Mouse (Mus musculus): ENCODE measurements at regions not wholly inside any gene's neighbourhood (a gene's known extent, or its start where the extent isn't known, plus 50 kb on each side); places are given as distances from the start of the nearest gene placed in this dataset.

DNA sequence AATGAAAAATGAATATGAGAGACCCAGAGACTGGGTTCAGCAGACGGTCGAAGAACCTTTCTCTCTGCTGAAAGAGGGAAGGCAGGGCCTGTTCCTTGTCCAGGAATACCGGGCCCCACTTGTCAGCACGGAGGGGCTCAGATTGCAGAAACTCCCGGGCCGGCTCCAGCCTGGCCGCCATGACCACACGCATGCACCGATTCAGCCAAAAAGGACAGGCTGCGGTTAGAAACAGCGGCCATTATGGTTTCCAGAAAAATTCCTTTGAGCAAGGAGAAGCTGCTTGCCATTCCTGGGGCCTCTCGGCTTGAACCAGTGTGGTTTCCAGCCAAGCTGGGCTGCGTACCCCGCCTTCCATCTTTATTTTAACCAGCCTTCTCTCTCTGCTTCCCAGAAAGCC is 64.7 kb upstream of the Tnrc6c start:
- no peak for DNase-seq

DNA sequence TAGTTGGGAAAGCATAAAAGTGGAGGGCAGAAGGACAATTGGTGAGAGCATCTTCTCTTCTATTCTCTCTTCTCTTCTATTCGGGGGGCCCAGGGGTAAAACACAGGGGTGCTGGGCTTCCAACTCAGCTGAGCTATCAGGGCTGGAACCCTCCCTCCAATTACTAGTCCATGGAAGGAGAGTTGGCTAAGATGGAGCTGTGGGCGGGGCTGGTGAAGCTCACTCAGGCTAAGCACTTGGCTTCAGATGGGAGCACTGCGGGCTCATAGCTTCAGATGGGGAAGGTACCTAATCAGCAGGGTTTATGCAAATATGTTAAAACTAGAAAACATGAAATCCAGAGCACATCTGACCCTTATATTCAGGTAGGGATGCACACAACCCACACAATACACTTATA is 61.5 kb upstream of the Tnrc6c start:
- peak; percentile 51 to 55 for DNase-seq

DNA sequence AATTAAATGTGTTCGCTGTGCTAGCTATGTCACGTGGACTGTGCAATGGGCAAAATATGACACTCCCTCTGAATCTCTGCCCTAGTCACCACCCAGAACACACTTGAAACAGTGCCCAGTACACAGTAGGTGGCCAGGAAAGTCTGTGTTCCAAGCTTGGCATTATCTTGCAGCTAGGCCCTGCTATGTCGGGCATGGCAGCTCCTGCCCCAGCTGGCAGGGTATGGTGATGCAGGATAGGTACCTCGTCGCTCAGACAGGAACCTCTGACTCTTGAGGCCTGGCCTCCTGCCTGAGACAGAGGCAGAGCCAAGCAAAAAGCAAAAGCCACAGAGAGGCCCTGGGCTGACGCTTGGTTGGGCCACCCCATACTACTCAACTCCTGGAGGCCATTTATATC is 57.9 kb upstream of the Tnrc6c start:
- DNase-seq = peak; percentile 93 to 97

GRCm38 (mm10) chr11:117597754-117598153 is 56.3 kb upstream of the Tnrc6c start:
- no peak for DNase-seq

- DNase-seq = peak; percentile 69 to 72
Observed at GRCm38 (mm10) chr11:117598170-117598583, 55.9 kb upstream of the Tnrc6c start.

GRCm38 (mm10) chr11:117598610-117599009 is 55.5 kb upstream of the Tnrc6c start:
- DNase-seq = no peak

DNA sequence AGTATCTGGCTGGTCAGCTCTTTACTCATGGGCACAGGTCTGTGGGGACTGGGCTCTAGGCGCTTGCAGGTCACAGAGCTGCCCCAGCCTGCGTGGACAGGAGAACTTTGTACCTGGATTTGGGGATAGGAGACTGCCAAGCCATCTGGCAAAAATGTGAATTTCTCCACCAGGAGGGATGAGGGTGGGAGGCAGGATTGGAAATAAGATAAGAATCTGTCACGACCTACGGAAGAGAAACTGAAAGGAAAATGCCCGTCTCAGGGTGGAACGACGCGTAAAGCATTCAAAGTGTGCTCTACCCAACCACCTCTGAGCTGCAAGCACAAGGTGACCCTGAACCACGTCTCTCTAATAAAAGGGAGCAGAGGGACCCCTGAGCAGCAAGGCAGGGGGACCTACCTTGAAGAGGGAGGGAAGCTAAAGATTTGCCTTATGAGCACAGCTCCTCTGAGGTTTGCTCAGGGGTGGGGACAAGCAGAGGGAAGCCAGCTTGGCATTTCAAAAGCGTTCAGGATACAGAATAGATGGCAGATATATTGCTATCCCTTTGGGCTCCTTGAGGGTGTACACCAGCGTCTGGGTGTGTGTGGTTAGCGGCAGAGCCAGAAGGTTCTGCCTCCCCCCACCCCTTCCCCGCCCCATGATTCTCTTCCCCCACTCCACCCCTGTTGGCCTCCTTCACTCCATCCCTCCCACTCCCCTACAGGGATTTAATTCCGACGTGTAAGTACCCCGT is 54.9 kb upstream of the Tnrc6c start:
- DNase-seq = no peak

DNA sequence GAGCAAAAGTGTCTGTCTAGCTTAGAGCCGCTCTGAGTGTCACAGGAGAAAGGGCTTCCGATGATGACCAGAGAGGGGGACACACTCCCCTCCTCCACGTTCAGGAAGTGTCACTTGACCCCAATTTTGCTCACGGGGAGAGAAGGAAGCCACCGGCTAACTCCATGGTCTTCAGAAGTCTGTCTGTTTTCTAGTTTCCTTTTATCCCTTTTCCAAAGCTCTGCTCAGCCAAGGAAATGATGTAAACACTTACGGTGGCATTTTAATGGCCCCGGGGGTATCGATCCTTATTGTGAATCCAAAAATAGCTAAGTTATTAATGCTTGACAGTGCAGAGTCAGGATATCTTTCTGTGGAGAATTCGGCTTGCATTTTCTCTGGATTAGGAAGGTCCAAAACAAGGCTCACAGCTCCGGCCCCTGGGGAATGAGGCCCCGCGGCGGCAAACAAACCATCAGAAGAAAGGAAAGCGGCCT is 54.3 kb upstream of the Tnrc6c start:
- DNase-seq = no peak

- DNase-seq = no peak
Observed at GRCm38 (mm10) chr11:117601147-117601546, 52.9 kb upstream of the Tnrc6c start.

- no peak for DNase-seq
Observed at GRCm38 (mm10) chr11:117604019-117604418, 50.1 kb upstream of the Tnrc6c start.

Data from cerebellum, postnatal 14 days (tissue).